Mouse (Mus musculus) kidney, embryonic 14.5 days (tissue): ENCODE measurements around the gene Tspyl3. TPM values are rescaled to one million over a fixed set of nuclear protein-coding genes. Genes with fewer than 3 reads are reported as not detected.
A peak's percentile ranks its signal among the peaks of the same experiment; 100 is the strongest.
"Not testable (repeated sequence)": the region's sequence is repeated elsewhere in the genome, so short reads cannot be mapped to it uniquely, and the experiment has no call there.

ENCODE experiments used
- ATAC-seq: fragments of 200-750 bp; cut with Nextera tagmentation; 2 replicates; pipeline ENCODE4 v1.8.0; 2017; ENCODE audit warnings: moderate number of reproducible peaks, mild to moderate bottlenecking, moderate TSS enrichment, moderate library complexity; ENCODE audit not compliant: low FRiP score, low TSS enrichment
- H3K27ac ChIP-seq: fragments of 300-500 bp; sonication (generic); 2 replicates; pipeline ENCODE4 v1.5.1; 2014; ENCODE audit warnings: low read depth, mild to moderate bottlenecking, low read length, moderate library complexity, mixed read lengths
- H3K27me3 ChIP-seq: fragments of 300-500 bp; sonication (generic); 2 replicates; pipeline ENCODE4 v1.6.1; 2014; ENCODE audit warnings: mild to moderate bottlenecking, low read length; ENCODE audit not compliant: control insufficient read depth, insufficient read depth
- H3K36me3 ChIP-seq: fragments of 300-500 bp; sonication (generic); 2 replicates; pipeline ENCODE4 v1.6.1; 2014; ENCODE audit warnings: low read length, mixed read lengths; ENCODE audit not compliant: control insufficient read depth, insufficient read depth
- H3K4me1 ChIP-seq: fragments of 300-500 bp; sonication (generic); 2 replicates; pipeline ENCODE4 v1.6.1; 2014; ENCODE audit warnings: low read length, mixed read lengths; ENCODE audit not compliant: control insufficient read depth, insufficient read depth
- H3K4me2 ChIP-seq: fragments of 300-500 bp; sonication (generic); replicated peaks from 2 replicates; pipeline ENCODE4 v1.6.1; 2014; ENCODE audit warnings: low read depth, mild to moderate bottlenecking, low read length
- H3K4me3 ChIP-seq: fragments of 300-500 bp; sonication (generic); 2 replicates; pipeline ENCODE4 v1.5.1; 2014; ENCODE audit warnings: mild to moderate bottlenecking, low read length
- H3K9ac ChIP-seq: fragments of 300-500 bp; sonication (generic); 2 replicates; pipeline ENCODE4 v1.6.1; 2014; ENCODE audit warnings: low read depth, mild to moderate bottlenecking, low read length, moderate library complexity
- H3K9me3 ChIP-seq: fragments of 300-500 bp; sonication (generic); 2 replicates; pipeline ENCODE4 v1.6.1; 2016; ENCODE audit warnings: low read length; ENCODE audit not compliant: control insufficient read depth
- WGBS: fragments of 180-500 bp; shearing (Covaris S2); extraction: QIAGEN DNeasy Blood & Tissue Kit; methylation state at CpG from one replicate; pipeline ENCODE4 v1.1.7; 2014; 5-methylcytosine and 5-hydroxymethylcytosine counted together
- polyA plus RNA-seq: library from polyadenylated mRNA; unstranded; fragments of >200 nt; fragmentation: Nextera tagmentation; extraction: Ambion mirVana; gene quantifications from 2 replicates; pipeline ENCODE4 v1.2.1, GENCODE M21; 2014

Tspyl3 gene
- polyA plus RNA-seq, result 5.4 and 9.6 TPM in 2 replicates

GRCm38 (mm10) chr2:153224946-153225594 is at the start of gene Tspyl3:
Gene Tspyl3, minus strand, starts transcription at chr2:153225441.
- peak; percentile 79 for ATAC-seq
- under 1% methylated on average over 31 of the region's 31 CpGs for WGBS

DNA sequence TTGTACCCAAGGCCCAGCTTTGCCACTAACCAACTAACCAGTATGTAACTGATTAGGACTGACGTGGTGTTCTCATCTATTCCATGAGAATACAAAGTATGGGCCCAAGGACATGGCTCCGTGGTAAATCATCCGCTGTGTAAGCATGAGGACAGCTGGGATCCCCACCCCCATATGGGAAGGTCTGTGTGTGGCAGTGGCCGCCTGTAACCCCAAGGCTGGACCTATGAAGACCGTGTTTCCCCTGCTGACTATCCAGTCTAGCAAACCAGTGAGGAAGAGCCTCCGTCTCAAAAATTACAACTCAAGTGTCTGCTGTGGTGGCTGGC is 49.6 kb upstream of the Tspyl3 start:
- ATAC-seq, result no peak

More at GRCm38 (mm10) chr2:153224946-153225594, at the start of gene Tspyl3:
- no peaks in the 10 kb centered on the region for H3K27me3 ChIP-seq
- peak within 1 kb of the TSS; percentile 43 for H3K4me3 ChIP-seq
- 0 out of 2 replicates have a peak within 1 kb of the TSS, but pooled peaks have one; percentile 52 for H3K27ac ChIP-seq
- H3K4me1 ChIP-seq, result peaks cover 8% of the 10 kb centered on the region
- peak within 1 kb of the TSS; percentile 68 for H3K4me2 ChIP-seq
- no peaks in the 10 kb centered on the region for H3K9me3 ChIP-seq
- H3K36me3 ChIP-seq, result peaks cover 23% of the 10 kb centered on the region
- H3K9ac ChIP-seq, result peak within 1 kb of the TSS; percentile 68

GRCm38 (mm10) chr2:153274200-153274918 is 49.1 kb upstream of the Tspyl3 start:
- H3K36me3 ChIP-seq, H3K9me3 ChIP-seq, H3K9ac ChIP-seq, ATAC-seq, H3K27ac ChIP-seq, H3K4me2 ChIP-seq, H3K4me3 ChIP-seq, H3K4me1 ChIP-seq, H3K27me3 ChIP-seq: not testable (repeated sequence)
- WGBS, result 84% methylated on average over 6 of the region's 6 CpGs

More for the DNA sequence above, 49.6 kb upstream of the Tspyl3 start:
- Histone ChIP-seq H3K4me3 (no peak overlapping the region), H3K9me3 (no peaks in the 10 kb centered on the region), H3K36me3 (no peaks in the 10 kb centered on the region), H3K9ac (no peak overlapping the region), H3K4me2 (no peak overlapping the region), H3K27ac (no peak overlapping the region), H3K27me3 (no peaks in the 10 kb centered on the region), H3K4me1 (no peaks in the 10 kb centered on the region)
- 81% methylated on average over 6 of the region's 6 CpGs for WGBS

GRCm38 (mm10) chr2:153270231-153270915 is 45.1 kb upstream of the Tspyl3 start:
- H3K4me1 ChIP-seq, H3K27me3 ChIP-seq, H3K9ac ChIP-seq, H3K4me3 ChIP-seq, H3K4me2 ChIP-seq, H3K27ac ChIP-seq, H3K9me3 ChIP-seq, ATAC-seq: not testable (repeated sequence)
- WGBS, result 73% methylated on average over 8 of the region's 8 CpGs
- H3K36me3 ChIP-seq, result peaks cover 17% of the 10 kb centered on the region

GRCm38 (mm10) chr2:153267331-153267730 is 42.1 kb upstream of the Tspyl3 start:
- H3K4me1 ChIP-seq, result no peaks in the 10 kb centered on the region
- no peak overlapping the region for H3K9ac ChIP-seq
- H3K27me3 ChIP-seq, result no peaks in the 10 kb centered on the region
- no peak overlapping the region for H3K4me3 ChIP-seq
- no peak for ATAC-seq
- H3K4me2 ChIP-seq, result no peak overlapping the region
- peaks cover 42% of the 10 kb centered on the region for H3K36me3 ChIP-seq
- H3K27ac ChIP-seq, result no peak overlapping the region
- WGBS, result 79% methylated on average over 2 of the region's 2 CpGs
- H3K9me3 ChIP-seq, result no peaks in the 10 kb centered on the region

DNA sequence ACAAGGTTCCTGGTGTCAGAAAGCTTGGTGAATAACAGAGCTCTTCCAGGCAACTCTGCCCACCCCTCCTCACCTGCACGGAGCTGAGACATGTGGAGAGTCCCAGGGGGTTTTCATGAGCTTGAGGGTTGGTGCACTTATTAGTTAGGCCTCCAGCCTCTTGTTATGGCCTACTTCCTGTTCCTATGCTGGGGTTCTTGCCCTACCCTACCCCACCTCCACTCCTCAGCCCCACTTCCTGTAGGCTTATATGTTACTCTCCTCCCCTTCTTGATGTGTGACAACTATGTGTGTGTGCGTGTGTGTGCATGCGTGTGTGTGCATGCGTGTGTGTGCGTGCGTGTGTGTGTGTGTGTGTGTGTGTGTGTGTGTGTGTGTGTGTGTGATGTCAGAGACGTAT is 37.8 kb upstream of the Tspyl3 start:
- no peak overlapping the region for H3K27ac ChIP-seq
- no peaks in the 10 kb centered on the region for H3K9me3 ChIP-seq
- ATAC-seq, result no peak
- H3K4me3 ChIP-seq, result no peak overlapping the region
- H3K27me3 ChIP-seq, result no peaks in the 10 kb centered on the region
- peaks cover 61% of the 10 kb centered on the region for H3K36me3 ChIP-seq
- H3K4me1 ChIP-seq, result peaks cover 7% of the 10 kb centered on the region; the same call in 1 of the 2 replicates
- no peak overlapping the region for H3K4me2 ChIP-seq
- H3K9ac ChIP-seq, result no peak overlapping the region
- 94% methylated on average over 7 of the region's 7 CpGs for WGBS

GRCm38 (mm10) chr2:153259864-153260674 is 34.8 kb upstream of the Tspyl3 start:
- no peak overlapping the region for H3K9ac ChIP-seq
- peaks cover 7% of the 10 kb centered on the region; the same call in 1 of the 2 replicates for H3K4me1 ChIP-seq
- ATAC-seq, result no peak
- WGBS, result 59% methylated on average over 3 of the region's 3 CpGs
- peaks cover 43% of the 10 kb centered on the region for H3K36me3 ChIP-seq
- no peak overlapping the region for H3K4me3 ChIP-seq
- H3K9me3 ChIP-seq, result no peaks in the 10 kb centered on the region
- peak overlapping the region; percentile 24; the same call in 1 of the 2 replicates for H3K27ac ChIP-seq
- no peaks in the 10 kb centered on the region for H3K27me3 ChIP-seq
- H3K4me2 ChIP-seq, result no peak overlapping the region

- Histone ChIP-seq H3K9me3 (no peaks in the 10 kb centered on the region), H3K4me1 (peaks cover 7% of the 10 kb centered on the region; the same call in 1 of the 2 replicates), H3K4me3 (no peak overlapping the region), H3K4me2 (no peak overlapping the region), H3K27me3 (no peaks in the 10 kb centered on the region), H3K27ac (peak overlapping the region; percentile 24; the same call in 1 of the 2 replicates), H3K9ac (no peak overlapping the region), H3K36me3 (peaks cover 44% of the 10 kb centered on the region)
- 66% methylated on average over 12 of the region's 12 CpGs for WGBS
- no peak for ATAC-seq
Observed at GRCm38 (mm10) chr2:153259030-153259863, 34.0 kb upstream of the Tspyl3 start.
